Mouse (Mus musculus) bone marrow, adult 2 months (tissue): ENCODE measurements around the gene Pes1. TPM values are rescaled to one million over a fixed set of nuclear protein-coding genes. Genes with fewer than 3 reads are reported as not detected.

Experiments
- H3K27ac ChIP-seq: fragments of 200-500 bp; 2 replicates; pipeline ENCODE4 v1.5.1; 2012; ENCODE audit warnings: low read depth, mild to moderate bottlenecking, control low read depth, inconsistent platforms, low read length; ENCODE audit not compliant: control insufficient read depth, poor library complexity, insufficient read depth
- H3K4me1 ChIP-seq: fragments of 200-500 bp; 2 replicates; pipeline ENCODE4 v1.6.1; 2011; ENCODE audit warnings: low read length; ENCODE audit not compliant: control insufficient read depth, insufficient read depth
- H3K4me3 ChIP-seq: fragments of 200-500 bp; replicated peaks from 2 replicates; pipeline ENCODE3; 2011; ENCODE audit warnings: mild to moderate bottlenecking, low read depth, low read length, control low read depth; ENCODE audit not compliant: control insufficient read depth
- CTCF ChIP-seq: fragments of 200-500 bp; IDR thresholded peaks from 2 replicates; pipeline ENCODE4 v1.5.1; 2011; ENCODE audit warnings: low read length, control low read depth; ENCODE audit not compliant: control insufficient read depth, insufficient read depth
- POLR2A ChIP-seq: fragments of 200-500 bp; IDR thresholded peaks from 2 replicates; pipeline ENCODE4 v1.6.1; 2011; ENCODE audit warnings: low read depth, mild to moderate bottlenecking, control low read depth, low read length, borderline replicate concordance; ENCODE audit not compliant: control insufficient read depth
- WGBS: fragments of 180-500 bp; shearing (Covaris S2); methylation state at CpG from one replicate; pipeline ENCODE4 v1.1.7; 2018; 5-methylcytosine and 5-hydroxymethylcytosine counted together
- polyA plus RNA-seq: library from polyadenylated mRNA; stranded (reverse); fragments of >200 nt; gene quantifications from 2 replicates; pipeline ENCODE4 v1.2.4, GENCODE M21; 2011; ENCODE audit warnings: low replicate concordance; ENCODE audit not compliant: missing spikeins, insufficient read depth, insufficient read length

Gene Pes1
- polyA plus RNA-seq, 1 experiment = 35.0 TPM

DNA sequence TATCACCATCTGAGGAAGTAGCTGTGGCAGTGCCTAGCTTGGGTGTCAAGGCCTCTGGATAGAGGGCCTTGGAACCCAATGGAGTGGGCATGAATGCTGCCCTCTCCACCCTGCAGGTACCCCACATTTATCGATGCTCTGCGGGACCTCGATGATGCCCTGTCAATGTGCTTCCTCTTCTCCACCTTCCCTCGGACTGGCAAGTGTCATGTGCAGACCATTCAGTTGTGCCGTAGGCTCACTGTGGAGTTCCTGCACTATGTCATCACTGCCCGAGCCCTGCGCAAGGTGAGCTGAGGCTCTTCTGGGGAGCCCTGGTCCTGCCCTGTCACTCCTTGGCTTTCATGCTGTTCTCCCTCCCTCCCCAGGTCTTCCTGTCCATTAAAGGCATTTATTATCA, 9.3 kb downstream of the Pes1 start:
- no peaks in the 10 kb centered on the region for H3K4me1 ChIP-seq
- no peak for TF ChIP-seq CTCF
- no peak for TF ChIP-seq POLR2A
- WGBS = 89% methylated on average over 7 of the region's 7 CpGs
- H3K27ac ChIP-seq = no peak overlapping the region
- no peak overlapping the region for H3K4me3 ChIP-seq

DNA sequence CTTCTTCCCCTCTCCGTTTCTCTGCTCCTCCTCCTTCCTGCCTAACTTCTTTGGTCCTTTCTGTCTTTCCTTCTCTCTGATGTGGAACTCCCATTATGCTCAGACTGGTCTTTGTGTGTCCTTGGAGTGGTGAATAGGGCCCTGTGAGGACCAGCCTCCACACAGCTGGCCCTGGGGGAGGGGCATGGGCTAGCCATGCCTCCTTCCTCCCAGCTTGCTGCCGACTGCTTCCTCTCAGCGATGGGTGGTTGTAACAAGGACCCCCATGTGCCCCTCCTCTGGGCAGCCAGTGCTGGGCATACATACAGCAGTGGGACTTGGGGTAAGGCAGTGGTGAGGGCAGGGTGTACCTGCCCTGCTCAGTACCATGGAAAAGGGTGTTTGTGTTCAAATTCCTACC, 10.5 kb downstream of the Pes1 start:
- 74% methylated on average over 3 of the region's 3 CpGs for WGBS
- Histone ChIP-seq H3K4me3 (no peak overlapping the region), H3K4me1 (no peaks in the 10 kb centered on the region), H3K27ac (no peak overlapping the region)
- TF ChIP-seq POLR2A (no peak), CTCF (no peak)

DNA sequence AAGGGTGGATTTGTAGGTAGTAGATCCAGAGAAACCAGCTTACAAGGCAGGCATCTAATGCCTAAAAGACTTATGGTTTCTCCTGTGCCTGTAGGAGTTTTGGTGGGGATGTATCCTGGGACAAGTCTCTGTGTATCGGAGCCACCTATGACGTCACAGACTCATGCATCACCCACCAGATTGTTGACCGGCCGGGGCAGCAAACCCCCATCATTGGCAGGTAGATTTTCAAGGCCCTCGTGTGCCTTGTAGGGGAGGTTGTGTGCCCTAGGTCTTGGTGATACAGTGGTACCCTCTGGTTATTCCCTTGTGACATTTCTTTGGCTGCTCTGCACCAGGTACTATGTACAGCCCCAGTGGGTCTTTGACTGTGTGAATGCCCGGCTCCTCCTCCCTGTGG, 12.9 kb downstream of the Pes1 start, which contains the start of gene 4930556J24Rik:
TSS of gene 4930556J24Rik (minus strand) at position 101 of the 400 bp plus-strand sequence.
- Histone ChIP-seq H3K27ac (no peak within 1 kb of the TSS), H3K4me3 (no peak within 1 kb of the TSS), H3K4me1 (no peaks in the 10 kb centered on the region)
- no peak for TF ChIP-seq POLR2A
- TF ChIP-seq CTCF = no peak
- 86% methylated on average over 6 of the region's 6 CpGs for WGBS

DNA sequence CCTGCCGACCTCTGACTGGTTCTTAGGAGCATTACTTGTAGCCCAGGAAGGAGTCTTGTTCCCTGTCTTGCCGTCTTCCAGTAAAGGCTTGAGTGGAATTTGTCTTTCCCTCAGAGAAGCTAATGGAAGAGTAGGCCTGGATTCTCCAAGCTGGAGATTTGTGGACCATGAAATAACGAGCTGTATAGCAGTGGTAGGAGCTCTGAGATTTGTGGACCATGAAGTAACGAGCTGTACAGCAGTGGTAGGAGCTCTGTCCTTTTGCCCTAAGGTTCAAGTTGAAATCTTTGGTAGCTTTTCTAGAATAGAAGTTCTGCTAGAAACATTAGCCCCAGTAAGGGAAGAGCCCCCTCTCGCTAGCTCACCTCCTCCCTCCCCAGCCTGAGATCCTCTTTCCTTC, 14.6 kb downstream of the Pes1 start:
- TF ChIP-seq POLR2A (no peak), CTCF (no peak)
- Histone ChIP-seq H3K4me3 (no peak overlapping the region), H3K4me1 (no peaks in the 10 kb centered on the region), H3K27ac (no peak overlapping the region)
- WGBS = 82% methylated on average over 5 of the region's 5 CpGs

DNA sequence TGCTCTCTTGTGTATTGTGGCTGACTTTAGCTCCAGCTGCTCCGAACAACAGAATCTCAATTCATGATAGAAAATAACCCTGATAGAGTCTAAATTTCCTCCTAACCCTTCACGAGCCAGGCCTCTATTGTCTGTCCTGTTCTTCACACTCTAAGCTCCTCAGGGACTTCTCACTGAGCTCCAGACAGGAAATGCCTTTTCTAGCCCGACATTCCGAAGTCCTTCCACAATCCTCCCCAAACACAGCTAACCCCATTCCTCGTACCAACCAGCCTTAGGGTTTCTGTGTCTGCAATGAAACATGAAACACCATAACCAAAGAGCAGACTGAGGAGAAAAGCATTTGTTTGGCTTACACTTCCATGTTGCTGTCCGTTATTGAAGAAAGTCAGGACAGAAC, 17.8 kb downstream of the Pes1 start:
- no peak overlapping the region for H3K4me3 ChIP-seq
- TF ChIP-seq CTCF = no peak
- no peak for TF ChIP-seq POLR2A
- no peak overlapping the region for H3K27ac ChIP-seq
- H3K4me1 ChIP-seq = no peaks in the 10 kb centered on the region
- 55% methylated on average over 6 of the region's 6 CpGs for whole genome bisulfite sequencing

DNA sequence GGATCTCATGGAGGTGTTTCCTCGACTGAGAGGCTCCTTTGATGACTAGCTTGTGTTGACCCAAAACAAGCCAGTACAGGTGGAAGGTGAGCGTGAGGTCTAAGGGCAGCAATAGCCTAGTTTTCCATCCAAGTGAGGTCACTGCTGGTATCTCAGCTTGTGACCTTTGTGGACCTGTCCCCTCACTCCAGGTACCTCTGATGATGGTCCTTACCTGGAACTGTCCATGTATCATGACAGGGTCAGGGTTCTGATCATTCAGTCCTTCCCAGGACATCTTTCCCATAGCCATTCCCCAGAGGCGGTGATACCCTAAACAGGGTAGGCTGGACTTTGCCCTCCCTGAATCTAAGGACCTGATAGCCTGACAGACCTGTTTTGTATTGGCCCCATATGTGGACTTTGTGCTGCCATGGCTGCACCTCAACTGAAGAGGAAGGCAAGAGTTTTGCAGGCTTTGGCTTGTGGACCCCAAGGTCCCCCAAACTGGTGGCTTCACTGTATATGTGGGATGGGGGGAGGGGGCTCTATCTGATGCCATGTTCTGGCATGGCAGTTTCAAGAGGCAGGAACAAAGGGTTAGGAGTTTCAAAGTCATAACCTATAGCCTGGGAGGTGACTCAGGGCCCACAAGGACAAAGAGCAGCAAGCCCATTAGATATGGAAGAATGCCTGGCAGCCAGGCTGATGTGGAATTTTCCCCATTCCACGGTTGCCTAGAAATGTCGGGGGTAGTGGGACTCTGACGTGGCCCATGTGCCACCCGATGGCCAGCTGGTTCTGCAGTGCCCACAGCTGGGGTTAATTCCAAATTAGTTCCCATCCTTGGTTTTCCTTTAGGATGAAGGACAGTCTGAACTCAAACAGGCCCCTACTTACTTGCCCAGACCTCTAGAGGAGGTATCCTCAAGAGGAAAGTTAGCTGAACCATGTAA, 18.8 kb downstream of the Pes1 start:
- no peak overlapping the region for H3K27ac ChIP-seq
- TF ChIP-seq CTCF (no peak), POLR2A (no peak)
- WGBS = 70% methylated on average over 7 of the region's 7 CpGs
- H3K4me3 ChIP-seq = no peak overlapping the region
- no peaks in the 10 kb centered on the region for H3K4me1 ChIP-seq

DNA sequence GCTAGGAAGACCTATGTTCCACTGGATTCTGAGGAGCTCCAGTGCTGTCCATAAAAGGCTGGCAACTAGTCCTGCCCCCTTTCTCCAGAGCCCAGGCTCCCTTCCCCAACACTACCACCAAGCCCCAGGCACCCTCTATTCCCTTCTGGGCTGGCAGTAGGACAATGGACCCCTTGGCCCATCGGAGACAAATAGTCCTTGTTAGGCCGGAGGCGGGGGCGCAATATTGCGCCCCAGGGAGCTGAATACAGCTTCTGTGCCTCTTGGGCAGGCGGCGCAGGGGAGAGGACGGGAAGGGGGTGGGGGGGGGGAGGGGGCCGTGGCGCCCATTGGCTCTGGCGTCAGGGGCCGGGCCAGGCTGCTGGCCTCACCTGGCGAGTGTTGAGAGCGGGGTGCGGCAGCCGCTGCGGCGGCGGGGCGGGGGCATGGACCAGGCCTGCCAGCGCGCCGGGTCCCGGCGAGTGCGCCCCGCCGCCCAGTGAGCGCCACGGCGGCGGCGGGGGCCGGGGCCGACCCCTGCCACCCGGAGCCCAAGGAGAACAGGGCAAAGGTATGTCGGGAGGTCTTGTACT, 19.6 kb downstream of the Pes1 start, which contains the start of gene Gal3st1:
TSS of gene Gal3st1 (plus strand) at position 346 of the 572 bp plus-strand sequence.
- Histone ChIP-seq H3K27ac (no peak within 1 kb of the TSS; the same call in 1 of the 2 replicates), H3K4me3 (no peak within 1 kb of the TSS), H3K4me1 (no peaks in the 10 kb centered on the region)
- 2% methylated on average over 32 of the region's 37 CpGs for WGBS
- TF ChIP-seq POLR2A (no peak), CTCF (no peak)
